Mouse (Mus musculus) limb, embryonic 12.5 days (tissue): ENCODE results near the gene Slc27a5. TPM values are rescaled to one million over a fixed set of nuclear protein-coding genes. Genes with fewer than 3 reads are reported as not detected.

Experiments used
- ATAC-seq: fragments of 200-750 bp; cut with Nextera tagmentation; 2 replicates; pipeline ENCODE4 v1.8.0; 2017; ENCODE audit warnings: low read depth, moderate TSS enrichment; ENCODE audit not compliant: insufficient number of reproducible peaks, insufficient read depth, low FRiP score, low TSS enrichment
- H3K27ac ChIP-seq: fragments of 300-500 bp; sonication (generic); 2 replicates; pipeline ENCODE4 v1.5.1; 2016; ENCODE audit warnings: mild to moderate bottlenecking, moderate library complexity
- H3K27me3 ChIP-seq: fragments of 300-500 bp; sonication (generic); 2 replicates; pipeline ENCODE4 v1.6.1; 2016; ENCODE audit warnings: mild to moderate bottlenecking, moderate library complexity
- H3K36me3 ChIP-seq: fragments of 300-500 bp; sonication (generic); 2 replicates; pipeline ENCODE4 v1.6.1; 2016; ENCODE audit warnings: mild to moderate bottlenecking, moderate library complexity
- H3K4me1 ChIP-seq: fragments of 300-500 bp; sonication (generic); replicated peaks from 2 replicates; pipeline ENCODE4 v1.6.1; 2016
- H3K4me2 ChIP-seq: fragments of 300-500 bp; sonication (generic); 2 replicates; pipeline ENCODE4 v1.6.1; 2016; ENCODE audit warnings: mild to moderate bottlenecking, moderate library complexity
- H3K4me3 ChIP-seq: fragments of 300-500 bp; sonication (generic); replicated peaks from 2 replicates; pipeline ENCODE4 v1.5.1; 2016; ENCODE audit warnings: mild to moderate bottlenecking
- H3K9ac ChIP-seq: fragments of 300-500 bp; sonication (generic); replicated peaks from 2 replicates; pipeline ENCODE4 v1.6.1; 2016; ENCODE audit warnings: mild to moderate bottlenecking, moderate library complexity
- H3K9me3 ChIP-seq: fragments of 300-500 bp; sonication (generic); 2 replicates; pipeline ENCODE4 v1.6.1; 2016; ENCODE audit warnings: mild to moderate bottlenecking, moderate library complexity
- WGBS: fragments of 180-500 bp; shearing (Covaris S2); methylation state at CpG from one replicate; pipeline ENCODE4 v1.1.7; 2016; 5-methylcytosine and 5-hydroxymethylcytosine counted together
- polyA plus RNA-seq: library from polyadenylated mRNA; unstranded; fragments of >200 nt; fragmentation: Nextera tagmentation; extraction: Ambion mirVana; gene quantifications from 2 replicates; pipeline ENCODE4 v1.2.1, GENCODE M21; 2016

The Slc27a5 gene
- polyA plus RNA-seq: 0.12 TPM in 1 of 2 replicates, not detected in the other

GRCm38 (mm10) chr7:12998053-12998452 is at the start of gene Slc27a5:
TSS of gene Slc27a5 (minus strand) at chr7:12998192.
- no peaks in the 10 kb centered on the region for H3K27me3 ChIP-seq
- H3K9me3 ChIP-seq: no peaks in the 10 kb centered on the region
- H3K4me3 ChIP-seq: no peak within 1 kb of the TSS
- no peak for ATAC-seq
- no peaks in the 10 kb centered on the region for H3K36me3 ChIP-seq
- no peak within 1 kb of the TSS for H3K4me2 ChIP-seq
- no peak within 1 kb of the TSS for H3K27ac ChIP-seq
- no peaks in the 10 kb centered on the region for H3K4me1 ChIP-seq
- WGBS: 83% methylated on average over 5 of the region's 5 CpGs
- no peak within 1 kb of the TSS for H3K9ac ChIP-seq

GRCm38 (mm10) chr7:13046084-13046483 is 48.1 kb upstream of the Slc27a5 start:
- no peak overlapping the region for H3K4me3 ChIP-seq
- peaks cover 15% of the 10 kb centered on the region for H3K4me1 ChIP-seq
- no peak overlapping the region for H3K9ac ChIP-seq
- H3K27ac ChIP-seq: no peak overlapping the region
- 13% methylated on average over 2 of the region's 2 CpGs for WGBS
- ATAC-seq: peak; percentile 27; the same call in 1 of the 2 replicates
- H3K9me3 ChIP-seq: peaks cover 13% of the 10 kb centered on the region
- no peak overlapping the region for H3K4me2 ChIP-seq
- peaks cover 47% of the 10 kb centered on the region for H3K27me3 ChIP-seq
- H3K36me3 ChIP-seq: no peaks in the 10 kb centered on the region

- peak overlapping the region; percentile 94 for H3K4me2 ChIP-seq
- WGBS: 3% methylated on average over 23 of the region's 23 CpGs
- H3K4me1 ChIP-seq: peaks cover 15% of the 10 kb centered on the region
- peak overlapping the region; percentile 52 for H3K4me3 ChIP-seq
- H3K27me3 ChIP-seq: peaks cover 55% of the 10 kb centered on the region
- H3K9ac ChIP-seq: peak overlapping the region; percentile 78
- peaks cover 13% of the 10 kb centered on the region for H3K9me3 ChIP-seq
- H3K36me3 ChIP-seq: no peaks in the 10 kb centered on the region
- 0 out of 2 replicates have a peak, but pooled peaks have one; percentile 29 for ATAC-seq
- no peak overlapping the region for H3K27ac ChIP-seq
Measured at GRCm38 (mm10) chr7:13044254-13044625, 46.2 kb upstream of the Slc27a5 start.

- H3K4me3 ChIP-seq: peak overlapping the region; percentile 52
- peaks cover 13% of the 10 kb centered on the region for H3K9me3 ChIP-seq
- peak; percentile 22; the same call in 1 of the 2 replicates for ATAC-seq
- H3K27me3 ChIP-seq: peaks cover 55% of the 10 kb centered on the region
- peaks cover 20% of the 10 kb centered on the region for H3K4me1 ChIP-seq
- H3K4me2 ChIP-seq: peak overlapping the region; percentile 94
- no peak overlapping the region for H3K27ac ChIP-seq
- no peaks in the 10 kb centered on the region for H3K36me3 ChIP-seq
- 6% methylated on average over 88 of the region's 88 CpGs for WGBS
- H3K9ac ChIP-seq: peak overlapping the region; percentile 78
Measured at GRCm38 (mm10) chr7:13043445-13044253, 45.7 kb upstream of the Slc27a5 start.

GRCm38 (mm10) chr7:13043120-13043444 is 45.1 kb upstream of the Slc27a5 start:
- H3K36me3 ChIP-seq: no peaks in the 10 kb centered on the region
- H3K27me3 ChIP-seq: peaks cover 55% of the 10 kb centered on the region
- H3K27ac ChIP-seq: no peak overlapping the region
- peak overlapping the region; percentile 94 for H3K4me2 ChIP-seq
- peak overlapping the region; percentile 78; the same call in 1 of the 2 replicates for H3K9ac ChIP-seq
- H3K4me1 ChIP-seq: peaks cover 21% of the 10 kb centered on the region
- H3K9me3 ChIP-seq: peaks cover 13% of the 10 kb centered on the region
- peak overlapping the region; percentile 52 for H3K4me3 ChIP-seq
- no peak for ATAC-seq
- 42% methylated on average over 16 of the region's 16 CpGs for WGBS

GRCm38 (mm10) chr7:13042511-13042910 is 44.5 kb upstream of the Slc27a5 start:
- WGBS: 76% methylated on average over 6 of the region's 6 CpGs
- Histone ChIP-seq H3K27me3 (peaks cover 55% of the 10 kb centered on the region), H3K9me3 (peaks cover 13% of the 10 kb centered on the region), H3K9ac (no peak overlapping the region), H3K36me3 (no peaks in the 10 kb centered on the region), H3K4me3 (no peak overlapping the region), H3K4me2 (no peak overlapping the region), H3K27ac (no peak overlapping the region), H3K4me1 (peaks cover 21% of the 10 kb centered on the region)
- no peak for ATAC-seq

GRCm38 (mm10) chr7:13041256-13041655 is 43.3 kb upstream of the Slc27a5 start:
- Histone ChIP-seq H3K27ac (no peak overlapping the region), H3K4me2 (no peak overlapping the region), H3K9me3 (peaks cover 13% of the 10 kb centered on the region), H3K4me3 (no peak overlapping the region), H3K9ac (no peak overlapping the region), H3K27me3 (peaks cover 55% of the 10 kb centered on the region), H3K4me1 (peaks cover 28% of the 10 kb centered on the region), H3K36me3 (peaks cover 1% of the 10 kb centered on the region; the same call in 1 of the 2 replicates)
- ATAC-seq: no peak
- WGBS: 69% methylated on average over 1 of the region's 1 CpGs

- H3K27ac ChIP-seq: no peak overlapping the region
- peak overlapping the region; percentile 73 for H3K4me3 ChIP-seq
- H3K27me3 ChIP-seq: peaks cover 39% of the 10 kb centered on the region
- H3K9me3 ChIP-seq: peaks cover 13% of the 10 kb centered on the region
- peak overlapping the region; percentile 95 for H3K9ac ChIP-seq
- 98% methylated on average over 1 of the region's 1 CpGs for WGBS
- peak overlapping the region; percentile 92 for H3K4me2 ChIP-seq
- H3K4me1 ChIP-seq: peaks cover 36% of the 10 kb centered on the region
- no peak for ATAC-seq
- peaks cover 14% of the 10 kb centered on the region for H3K36me3 ChIP-seq
Measured at GRCm38 (mm10) chr7:13039181-13039580, 41.2 kb upstream of the Slc27a5 start.

GRCm38 (mm10) chr7:13038621-13039169 is 40.7 kb upstream of the Slc27a5 start:
- Histone ChIP-seq H3K36me3 (peaks cover 14% of the 10 kb centered on the region), H3K4me3 (peak overlapping the region; percentile 73), H3K9me3 (peaks cover 10% of the 10 kb centered on the region), H3K9ac (peak overlapping the region; percentile 95), H3K4me2 (peak overlapping the region; percentile 92), H3K4me1 (peaks cover 37% of the 10 kb centered on the region), H3K27me3 (peaks cover 34% of the 10 kb centered on the region), H3K27ac (peak overlapping the region; percentile 100)
- 31% methylated on average over 15 of the region's 15 CpGs for WGBS
- no peak for ATAC-seq

GRCm38 (mm10) chr7:13037901-13038555 is 40.0 kb upstream of the Slc27a5 start, which contains the start of gene Ube2m:
TSS of gene Ube2m (minus strand) at chr7:13038275.
- peaks cover 35% of the 10 kb centered on the region for H3K4me1 ChIP-seq
- under 1% methylated on average over 65 of the region's 65 CpGs for WGBS

GRCm38 (mm10) chr7:13037366-13037765 is 39.4 kb upstream of the Slc27a5 start:
- Histone ChIP-seq H3K9me3 (no peaks in the 10 kb centered on the region), H3K4me2 (peak overlapping the region; percentile 92), H3K9ac (peak overlapping the region; percentile 95), H3K4me3 (peak overlapping the region; percentile 73), H3K27me3 (peaks cover 20% of the 10 kb centered on the region), H3K36me3 (peaks cover 26% of the 10 kb centered on the region), H3K4me1 (peaks cover 35% of the 10 kb centered on the region), H3K27ac (peak overlapping the region; percentile 100)
- no peak for ATAC-seq
- WGBS: 0% methylated on average over 31 of the region's 33 CpGs

More at GRCm38 (mm10) chr7:13037901-13038555, 40.0 kb upstream of the Slc27a5 start, which contains the start of gene Ube2m:
- H3K27ac ChIP-seq: peak within 1 kb of the TSS; percentile 100
- H3K9me3 ChIP-seq: peaks cover 4% of the 10 kb centered on the region
- H3K27me3 ChIP-seq: peaks cover 27% of the 10 kb centered on the region
- H3K4me2 ChIP-seq: peak within 1 kb of the TSS; percentile 92
- H3K36me3 ChIP-seq: peaks cover 20% of the 10 kb centered on the region
- ATAC-seq: peak; percentile 89
- peak within 1 kb of the TSS; percentile 95 for H3K9ac ChIP-seq
- H3K4me3 ChIP-seq: peak within 1 kb of the TSS; percentile 73
